Mouse (Mus musculus) stomach, embryonic 14.5 days (tissue): ENCODE measurements around the gene Lyrm9. TPM values are rescaled to one million over a fixed set of nuclear protein-coding genes. Genes with fewer than 3 reads are reported as not detected.
"Not testable (repeated sequence)": the region's sequence is repeated elsewhere in the genome, so short reads cannot be mapped to it uniquely, and the experiment has no call there.

Experiments used
- ATAC-seq: fragments of 200-750 bp; cut with Nextera tagmentation; 2 replicates; pipeline ENCODE4 v1.8.0; 2017; ENCODE audit warnings: low read depth, moderate TSS enrichment; ENCODE audit not compliant: insufficient number of reproducible peaks, insufficient read depth, low FRiP score
- H3K27ac ChIP-seq: fragments of 300-500 bp; sonication (generic); 2 replicates; pipeline ENCODE4 v1.5.1; 2014; ENCODE audit warnings: mild to moderate bottlenecking, low read length, moderate library complexity, mixed read lengths
- H3K27me3 ChIP-seq: fragments of 300-500 bp; sonication (generic); 2 replicates; pipeline ENCODE4 v1.6.1; 2014; ENCODE audit warnings: low read length, control low read depth, mixed read lengths; ENCODE audit not compliant: control insufficient read depth, insufficient read depth
- H3K36me3 ChIP-seq: fragments of 300-500 bp; sonication (generic); 2 replicates; pipeline ENCODE4 v1.6.1; 2014; ENCODE audit warnings: mild to moderate bottlenecking, control low read depth, low read length, moderate library complexity, mixed read lengths; ENCODE audit not compliant: control insufficient read depth, insufficient read depth
- H3K4me1 ChIP-seq: fragments of 300-500 bp; sonication (generic); 2 replicates; pipeline ENCODE4 v1.6.1; 2014; ENCODE audit warnings: low read length, control low read depth, mixed read lengths; ENCODE audit not compliant: control insufficient read depth, insufficient read depth
- H3K4me2 ChIP-seq: fragments of 300-500 bp; sonication (generic); replicated peaks from 2 replicates; pipeline ENCODE4 v1.6.1; 2014; ENCODE audit warnings: low read depth, low read length, control low read depth
- H3K4me3 ChIP-seq: fragments of 300-500 bp; sonication (generic); 2 replicates; pipeline ENCODE4 v1.5.1; 2014; ENCODE audit warnings: low read depth, low read length, control low read depth
- H3K9ac ChIP-seq: fragments of 300-500 bp; sonication (generic); replicated peaks from 2 replicates; pipeline ENCODE4 v1.6.1; 2014; ENCODE audit warnings: low read depth, mild to moderate bottlenecking, control low read depth, low read length, moderate library complexity, mixed read lengths
- H3K9me3 ChIP-seq: fragments of 300-500 bp; sonication (generic); 2 replicates; pipeline ENCODE4 v1.6.1; 2016; ENCODE audit warnings: low read depth, low read length, control low read depth; ENCODE audit not compliant: control insufficient read depth
- WGBS: fragments of 180-500 bp; shearing (Covaris S2); extraction: QIAGEN DNeasy Blood & Tissue Kit; methylation state at CpG from one replicate; pipeline ENCODE4 v1.1.7; 2014; 5-methylcytosine and 5-hydroxymethylcytosine counted together
- polyA plus RNA-seq: library from polyadenylated mRNA; unstranded; fragments of >200 nt; fragmentation: Nextera tagmentation; extraction: Ambion mirVana; gene quantifications from 2 replicates; pipeline ENCODE4 v1.2.1, GENCODE M21; 2014

The Lyrm9 gene
- polyA plus RNA-seq, 1 experiment from 2014 or later: 11.9 TPM

- Histone ChIP-seq H3K9me3 (no peaks in the 10 kb centered on the region), H3K27me3 (no peaks in the 10 kb centered on the region), H3K36me3 (no peaks in the 10 kb centered on the region), H3K9ac (no peak overlapping the region), H3K4me1 (no peaks in the 10 kb centered on the region), H3K4me3 (no peak overlapping the region), H3K4me2 (no peak overlapping the region), H3K27ac (no peak overlapping the region)
- WGBS: 79% methylated on average over 3 of the region's 3 CpGs
- no peak for ATAC-seq
Measured at GRCm38 (mm10) chr11:78866486-78866885, 40.1 kb downstream of the Lyrm9 start.

- Histone ChIP-seq H3K4me2 (no peak overlapping the region), H3K27me3 (no peaks in the 10 kb centered on the region), H3K9me3 (no peaks in the 10 kb centered on the region), H3K9ac (no peak overlapping the region), H3K4me1 (no peaks in the 10 kb centered on the region), H3K36me3 (no peaks in the 10 kb centered on the region), H3K27ac (no peak overlapping the region), H3K4me3 (no peak overlapping the region)
- ATAC-seq: 0 out of 2 replicates have a peak, but pooled peaks have one; percentile 49
- 44% methylated on average over 3 of the region's 3 CpGs for WGBS
Measured at GRCm38 (mm10) chr11:78867696-78868095, 41.3 kb downstream of the Lyrm9 start.

GRCm38 (mm10) chr11:78869205-78869604 lies 42.8 kb downstream of the Lyrm9 start:
- not testable (repeated sequence) for H3K27me3 ChIP-seq, H3K9ac ChIP-seq, H3K27ac ChIP-seq, H3K4me2 ChIP-seq, H3K36me3 ChIP-seq, ATAC-seq, H3K4me3 ChIP-seq, H3K4me1 ChIP-seq, H3K9me3 ChIP-seq
- WGBS: 98% methylated on average over 8 of the region's 8 CpGs

- 71% methylated on average over 4 of the region's 4 CpGs for WGBS
- no peak overlapping the region for H3K4me3 ChIP-seq
- H3K9ac ChIP-seq: no peak overlapping the region
- no peaks in the 10 kb centered on the region for H3K36me3 ChIP-seq
- H3K4me2 ChIP-seq: no peak overlapping the region
- ATAC-seq: no peak
- no peak overlapping the region for H3K27ac ChIP-seq
- no peaks in the 10 kb centered on the region for H3K9me3 ChIP-seq
- no peaks in the 10 kb centered on the region for H3K4me1 ChIP-seq
- no peaks in the 10 kb centered on the region for H3K27me3 ChIP-seq
Measured at GRCm38 (mm10) chr11:78870891-78871290, 44.5 kb downstream of the Lyrm9 start.

GRCm38 (mm10) chr11:78872782-78873181 lies 46.4 kb downstream of the Lyrm9 start:
- 36% methylated on average over 2 of the region's 2 CpGs for WGBS
- H3K4me3 ChIP-seq: no peak overlapping the region
- no peaks in the 10 kb centered on the region for H3K9me3 ChIP-seq
- H3K4me2 ChIP-seq: no peak overlapping the region
- ATAC-seq: no peak
- no peaks in the 10 kb centered on the region for H3K36me3 ChIP-seq
- H3K27ac ChIP-seq: no peak overlapping the region
- H3K9ac ChIP-seq: no peak overlapping the region
- no peaks in the 10 kb centered on the region for H3K4me1 ChIP-seq
- no peaks in the 10 kb centered on the region for H3K27me3 ChIP-seq

- no peaks in the 10 kb centered on the region for H3K36me3 ChIP-seq
- ATAC-seq: no peak
- H3K27me3 ChIP-seq: no peaks in the 10 kb centered on the region
- no peaks in the 10 kb centered on the region for H3K4me1 ChIP-seq
- H3K4me3 ChIP-seq: no peak overlapping the region
- no peak overlapping the region for H3K27ac ChIP-seq
- no peaks in the 10 kb centered on the region for H3K9me3 ChIP-seq
- H3K9ac ChIP-seq: no peak overlapping the region
- WGBS: 89% methylated on average over 3 of the region's 3 CpGs
- no peak overlapping the region for H3K4me2 ChIP-seq
Measured at GRCm38 (mm10) chr11:78879727-78880126, 53.3 kb downstream of the Lyrm9 start.

GRCm38 (mm10) chr11:78886693-78887092 lies 60.3 kb downstream of the Lyrm9 start:
- no peak overlapping the region for H3K4me2 ChIP-seq
- no peaks in the 10 kb centered on the region for H3K36me3 ChIP-seq
- no peaks in the 10 kb centered on the region for H3K27me3 ChIP-seq
- H3K4me1 ChIP-seq: no peaks in the 10 kb centered on the region
- WGBS: 81% methylated on average over 1 of the region's 1 CpGs
- H3K9ac ChIP-seq: no peak overlapping the region
- no peak for ATAC-seq
- no peak overlapping the region for H3K27ac ChIP-seq
- H3K9me3 ChIP-seq: no peaks in the 10 kb centered on the region
- H3K4me3 ChIP-seq: no peak overlapping the region

- no peaks in the 10 kb centered on the region for H3K4me1 ChIP-seq
- ATAC-seq: no peak
- H3K36me3 ChIP-seq: no peaks in the 10 kb centered on the region
- no peak overlapping the region for H3K9ac ChIP-seq
- no peaks in the 10 kb centered on the region for H3K27me3 ChIP-seq
- WGBS: 39% methylated on average over 9 of the region's 9 CpGs
- no peaks in the 10 kb centered on the region for H3K9me3 ChIP-seq
- no peak overlapping the region for H3K27ac ChIP-seq
- H3K4me3 ChIP-seq: no peak overlapping the region
- no peak overlapping the region for H3K4me2 ChIP-seq
Measured at GRCm38 (mm10) chr11:78887102-78887971, 61.0 kb downstream of the Lyrm9 start.

- H3K27me3 ChIP-seq: no peaks in the 10 kb centered on the region
- H3K4me3 ChIP-seq: no peak overlapping the region
- H3K36me3 ChIP-seq: no peaks in the 10 kb centered on the region
- no peaks in the 10 kb centered on the region for H3K4me1 ChIP-seq
- no peak overlapping the region for H3K27ac ChIP-seq
- no peak overlapping the region for H3K9ac ChIP-seq
- no peaks in the 10 kb centered on the region for H3K9me3 ChIP-seq
- no peak overlapping the region for H3K4me2 ChIP-seq
- ATAC-seq: no peak
- WGBS: 87% methylated on average over 4 of the region's 4 CpGs
Measured at GRCm38 (mm10) chr11:78889156-78889555, 62.8 kb downstream of the Lyrm9 start.
